Mouse (Mus musculus): ENCODE measurements around the gene Smok2b.
"Not testable (repeated sequence)": the region's sequence is repeated elsewhere in the genome, so short reads cannot be mapped to it uniquely, and the experiment has no call there.

The Smok2b gene

GRCm38 (mm10) chr17:13240807-13241727 lies 11.0 kb downstream of the Smok2b start:
- not testable (repeated sequence) for DNase-seq (ENCODE audit: low read depth)

DNA sequence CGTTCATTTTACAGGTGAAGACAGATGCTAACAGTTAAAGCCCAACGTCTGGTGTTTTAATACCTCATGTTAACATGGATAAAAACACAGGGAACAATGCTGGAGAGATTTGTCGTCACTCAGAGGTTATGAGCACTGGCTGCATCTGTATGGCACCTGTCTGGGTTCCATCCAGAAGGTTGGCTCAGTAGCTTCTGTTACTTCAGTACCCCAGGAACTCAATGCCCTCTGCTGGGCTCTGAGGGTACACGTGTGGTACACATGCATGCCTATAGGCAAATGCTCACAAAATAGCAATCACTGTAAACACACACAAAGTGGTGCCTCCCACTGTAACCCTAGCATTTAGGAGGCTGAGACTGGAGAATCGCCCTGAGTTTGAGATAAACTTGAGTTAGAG lies 24.7 kb downstream of the Smok2b start:
- not testable (repeated sequence) for DNase-seq (ENCODE audit: low read depth)

Measured in NIH3T3 (cell line).